Mouse (Mus musculus) liver, embryonic 14.5 days (tissue): Measurements from ENCODE around the gene Ywhae.

Experiments
- CTCF ChIP-seq: IDR thresholded peaks from 2 replicates; pipeline ENCODE4 v1.5.1; 2016; ENCODE audit warnings: antibody characterized with exemption, low read depth, control low read depth
- EP300 ChIP-seq: IDR thresholded peaks from 2 replicates; pipeline ENCODE4 v1.6.1; 2016; ENCODE audit warnings: antibody characterized with exemption, low read depth

DNA sequence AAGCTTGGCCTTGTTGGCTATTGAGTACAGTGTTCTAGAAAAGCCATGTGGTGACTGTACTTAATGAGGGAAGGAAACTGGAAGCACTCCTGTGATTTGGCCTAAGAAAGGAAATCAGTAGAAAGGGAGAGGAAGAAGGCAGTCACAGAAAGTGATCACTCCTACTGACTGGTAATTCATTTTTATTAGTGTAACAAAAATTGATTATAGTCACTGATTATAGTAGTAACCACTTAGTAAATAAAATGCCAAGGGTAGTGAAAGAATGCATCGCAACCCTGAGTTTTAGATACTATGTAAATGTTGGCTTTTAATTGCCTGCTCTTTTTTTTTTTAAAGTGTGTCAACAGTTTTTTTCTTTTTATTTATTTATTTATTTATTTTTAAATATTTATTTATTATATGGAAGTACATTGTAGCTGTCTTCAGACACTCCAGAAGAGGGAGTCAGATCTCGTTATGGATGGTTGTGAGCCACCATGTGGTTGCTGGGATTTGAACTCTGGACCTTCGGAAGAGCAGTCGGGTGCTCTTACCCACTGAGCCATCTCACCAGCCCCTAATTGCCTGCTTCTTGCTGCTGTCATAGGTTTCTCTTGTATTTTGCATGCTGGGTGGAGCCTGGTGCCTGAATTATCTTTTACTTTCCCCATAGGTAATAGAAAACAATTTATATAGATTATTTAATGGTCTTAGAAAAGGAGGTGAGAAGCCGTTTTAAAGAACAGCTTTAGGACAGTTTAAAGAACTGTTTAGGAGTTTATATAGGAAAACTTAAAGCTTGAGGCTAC lies 3.0 kb downstream of the Ywhae start:
- no peak for TF ChIP-seq CTCF
- no peak for TF ChIP-seq EP300
